Mouse (Mus musculus): ENCODE data around the gene Sorcs1. TPM values are rescaled to one million over a fixed set of nuclear protein-coding genes. Genes with fewer than 3 reads are reported as not detected.

Sorcs1 gene
- polyA plus RNA-seq, 1 experiment from 2014 or later = not detected

GRCm38 (mm10) chr19:50491121-50491520 is 187.3 kb downstream of the Sorcs1 start:
- H3K4me3 ChIP-seq (ENCODE audit: inconsistent target) = no peak overlapping the region
- H3K79me2 ChIP-seq (ENCODE audit: inconsistent target) = no peaks in the 10 kb centered on the region
- H3K36me3 ChIP-seq (ENCODE audit: inconsistent target) = no peaks in the 10 kb centered on the region
- WGBS (ENCODE audit: missing documents) = 89% methylated on average over 3 of the region's 3 CpGs
- H3K27ac ChIP-seq = no peak overlapping the region

GRCm38 (mm10) chr19:50490721-50491120 is 187.7 kb downstream of the Sorcs1 start:
- WGBS (ENCODE audit: missing documents) = 61% methylated on average over 2 of the region's 2 CpGs
- Histone ChIP-seq H3K27ac (no peak overlapping the region), H3K4me3 (ENCODE audit: inconsistent target) (no peak overlapping the region), H3K36me3 (ENCODE audit: inconsistent target) (no peaks in the 10 kb centered on the region), H3K79me2 (ENCODE audit: inconsistent target) (no peaks in the 10 kb centered on the region)

- 84% methylated on average over 3 of the region's 3 CpGs for WGBS (ENCODE audit: missing documents)
- Histone ChIP-seq H3K27ac (no peak overlapping the region), H3K4me3 (ENCODE audit: inconsistent target) (no peak overlapping the region), H3K36me3 (ENCODE audit: inconsistent target) (no peaks in the 10 kb centered on the region), H3K79me2 (ENCODE audit: inconsistent target) (no peaks in the 10 kb centered on the region)
Measured at GRCm38 (mm10) chr19:50489786-50490185, 188.7 kb downstream of the Sorcs1 start.

GRCm38 (mm10) chr19:50488421-50488820 is 190.0 kb downstream of the Sorcs1 start:
- no peaks in the 10 kb centered on the region for H3K79me2 ChIP-seq (ENCODE audit: inconsistent target)
- H3K36me3 ChIP-seq (ENCODE audit: inconsistent target) = no peaks in the 10 kb centered on the region
- H3K27ac ChIP-seq = no peak overlapping the region
- 78% methylated on average over 6 of the region's 6 CpGs for WGBS (ENCODE audit: missing documents)
- H3K4me3 ChIP-seq (ENCODE audit: inconsistent target) = no peak overlapping the region

GRCm38 (mm10) chr19:50487768-50488167 is 190.7 kb downstream of the Sorcs1 start:
- H3K36me3 ChIP-seq (ENCODE audit: inconsistent target) = no peaks in the 10 kb centered on the region
- no peak overlapping the region for H3K4me3 ChIP-seq (ENCODE audit: inconsistent target)
- 48% methylated on average over 11 of the region's 11 CpGs for WGBS (ENCODE audit: missing documents)
- H3K27ac ChIP-seq = no peak overlapping the region
- no peaks in the 10 kb centered on the region for H3K79me2 ChIP-seq (ENCODE audit: inconsistent target)

GRCm38 (mm10) chr19:50486345-50486744 is 192.1 kb downstream of the Sorcs1 start:
- WGBS (ENCODE audit: missing documents) = 93% methylated on average over 5 of the region's 5 CpGs
- no peaks in the 10 kb centered on the region for H3K36me3 ChIP-seq (ENCODE audit: inconsistent target)
- H3K4me3 ChIP-seq (ENCODE audit: inconsistent target) = no peak overlapping the region
- no peak overlapping the region for H3K27ac ChIP-seq
- no peaks in the 10 kb centered on the region for H3K79me2 ChIP-seq (ENCODE audit: inconsistent target)

- H3K79me2 ChIP-seq (ENCODE audit: inconsistent target) = no peaks in the 10 kb centered on the region
- 68% methylated on average over 6 of the region's 6 CpGs for WGBS (ENCODE audit: missing documents)
- no peak overlapping the region for H3K4me3 ChIP-seq (ENCODE audit: inconsistent target)
- no peak overlapping the region for H3K27ac ChIP-seq
- no peaks in the 10 kb centered on the region for H3K36me3 ChIP-seq (ENCODE audit: inconsistent target)
Measured at GRCm38 (mm10) chr19:50476774-50477173, 201.7 kb downstream of the Sorcs1 start.

- no peaks in the 10 kb centered on the region for H3K79me2 ChIP-seq (ENCODE audit: inconsistent target)
- H3K4me3 ChIP-seq (ENCODE audit: inconsistent target) = no peak overlapping the region
- no peaks in the 10 kb centered on the region for H3K36me3 ChIP-seq (ENCODE audit: inconsistent target)
- WGBS (ENCODE audit: missing documents) = 89% methylated on average over 3 of the region's 3 CpGs
- no peak overlapping the region for H3K27ac ChIP-seq
Measured at GRCm38 (mm10) chr19:50468592-50468991, 209.9 kb downstream of the Sorcs1 start.

GRCm38 (mm10) chr19:50464811-50465210 is 213.6 kb downstream of the Sorcs1 start:
- Histone ChIP-seq H3K36me3 (ENCODE audit: inconsistent target) (no peaks in the 10 kb centered on the region), H3K27ac (no peak overlapping the region), H3K79me2 (ENCODE audit: inconsistent target) (no peaks in the 10 kb centered on the region), H3K4me3 (ENCODE audit: inconsistent target) (no peak overlapping the region)
- 68% methylated on average over 6 of the region's 6 CpGs for WGBS (ENCODE audit: missing documents)

GRCm38 (mm10) chr19:50458581-50458980 is 219.9 kb downstream of the Sorcs1 start:
- 88% methylated on average over 5 of the region's 5 CpGs for WGBS (ENCODE audit: missing documents)
- no peaks in the 10 kb centered on the region for H3K36me3 ChIP-seq (ENCODE audit: inconsistent target)
- no peak overlapping the region for H3K4me3 ChIP-seq (ENCODE audit: inconsistent target)
- H3K79me2 ChIP-seq (ENCODE audit: inconsistent target) = no peaks in the 10 kb centered on the region
- no peak overlapping the region for H3K27ac ChIP-seq

- Histone ChIP-seq H3K79me2 (ENCODE audit: inconsistent target) (no peaks in the 10 kb centered on the region), H3K27ac (no peak overlapping the region), H3K4me3 (ENCODE audit: inconsistent target) (no peak overlapping the region), H3K36me3 (ENCODE audit: inconsistent target) (no peaks in the 10 kb centered on the region)
- WGBS (ENCODE audit: missing documents) = 71% methylated on average over 5 of the region's 5 CpGs
Measured at GRCm38 (mm10) chr19:50457275-50457892, 221.1 kb downstream of the Sorcs1 start.

GRCm38 (mm10) chr19:50441099-50441498 is 237.3 kb downstream of the Sorcs1 start:
- H3K36me3 ChIP-seq (ENCODE audit: inconsistent target) = no peaks in the 10 kb centered on the region
- no peak overlapping the region for H3K4me3 ChIP-seq (ENCODE audit: inconsistent target)
- H3K27ac ChIP-seq = no peak overlapping the region
- H3K79me2 ChIP-seq (ENCODE audit: inconsistent target) = no peaks in the 10 kb centered on the region
- 56% methylated on average over 4 of the region's 4 CpGs for WGBS (ENCODE audit: missing documents)

- Histone ChIP-seq H3K4me3 (ENCODE audit: inconsistent target) (no peak overlapping the region), H3K36me3 (ENCODE audit: inconsistent target) (no peaks in the 10 kb centered on the region), H3K27ac (no peak overlapping the region), H3K79me2 (ENCODE audit: inconsistent target) (no peaks in the 10 kb centered on the region)
- 9% methylated on average over 11 of the region's 11 CpGs for WGBS (ENCODE audit: missing documents)
Measured at GRCm38 (mm10) chr19:50440246-50440910, 238.1 kb downstream of the Sorcs1 start.

- Histone ChIP-seq H3K27ac (no peak overlapping the region), H3K79me2 (ENCODE audit: inconsistent target) (no peaks in the 10 kb centered on the region), H3K4me3 (ENCODE audit: inconsistent target) (no peak overlapping the region), H3K36me3 (ENCODE audit: inconsistent target) (no peaks in the 10 kb centered on the region)
- WGBS (ENCODE audit: missing documents) = 39% methylated on average over 3 of the region's 3 CpGs
Measured at GRCm38 (mm10) chr19:50439464-50439881, 239.0 kb downstream of the Sorcs1 start.

- Histone ChIP-seq H3K27ac (no peak overlapping the region), H3K4me3 (ENCODE audit: inconsistent target) (no peak overlapping the region), H3K79me2 (ENCODE audit: inconsistent target) (no peaks in the 10 kb centered on the region), H3K36me3 (ENCODE audit: inconsistent target) (no peaks in the 10 kb centered on the region)
- 80% methylated on average over 1 of the region's 1 CpGs for WGBS (ENCODE audit: missing documents)
Measured at GRCm38 (mm10) chr19:50422928-50423327, 255.5 kb downstream of the Sorcs1 start.
